Mouse (Mus musculus) G1E (cell line): ENCODE data around the gene Lyg1.

ENCODE experiments used
- CTCF ChIP-seq: IDR thresholded peaks from 2 replicates; pipeline ENCODE4 v1.5.1; 2012; ENCODE audit warnings: low read depth, low read length, inconsistent platforms, mixed read lengths
- GATA1 ChIP-seq: IDR thresholded peaks from 2 replicates; pipeline ENCODE4 v1.6.1; 2012; ENCODE audit warnings: borderline replicate concordance, low read length, inconsistent platforms, mixed read lengths
- TAL1 ChIP-seq: conservative IDR thresholded peaks from 2 replicates; pipeline ENCODE4 v1.6.1; 2012; ENCODE audit warnings: low read depth, low read length, inconsistent platforms, mixed read lengths

DNA sequence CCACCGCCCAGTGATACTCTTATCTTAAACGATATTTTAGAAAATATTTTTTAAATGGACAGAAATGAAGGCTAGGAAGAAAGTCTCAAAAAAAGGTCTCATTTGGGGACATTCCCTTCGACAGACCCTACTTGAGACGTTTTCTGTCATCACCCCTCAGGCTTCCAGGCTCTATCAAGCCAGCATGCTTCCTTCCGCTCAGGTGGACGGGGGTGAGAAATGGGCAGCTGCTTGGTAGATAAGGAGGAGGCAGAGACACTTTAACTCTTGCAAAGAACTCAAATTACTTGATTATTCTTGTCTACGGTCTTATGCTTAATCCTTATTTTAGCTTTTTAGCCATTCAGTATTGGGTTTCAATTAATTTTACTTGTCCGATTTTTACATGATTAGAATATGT is 43.3 kb upstream of the Lyg1 start:
- TF ChIP-seq CTCF (no peak), GATA1 (no peak), TAL1 (peak; percentile 51)
